Mouse (Mus musculus) heart, adult 2 months (tissue): ENCODE measurements around the gene Tmprss12.

ENCODE experiments used
- CTCF ChIP-seq: fragments of 200-600 bp; IDR thresholded peaks from 2 replicates; pipeline ENCODE4 v1.8.1; 2022; ENCODE audit warnings: antibody characterized with exemption, mild to moderate bottlenecking, moderate library complexity
- EP300 ChIP-seq: fragments of 200-500 bp; IDR thresholded peaks from 2 replicates; pipeline ENCODE4 v1.6.1; 2011; ENCODE audit warnings: low read depth, low read length, control low read depth; ENCODE audit not compliant: insufficient read depth
- POLR2A ChIP-seq: fragments of 200-500 bp; IDR thresholded peaks from 2 replicates; pipeline ENCODE4 v1.6.1; 2011; ENCODE audit warnings: mild to moderate bottlenecking, low read depth, low read length, control low read depth; ENCODE audit not compliant: insufficient read depth

- TF ChIP-seq CTCF (no peak), EP300 (no peak), POLR2A (no peak)
These were observed 14.9 kb upstream of the Tmprss12 start for GRCm38 (mm10) chr15:100265586-100266325.
